Mouse (Mus musculus): ENCODE measurements around the gene Smad6. TPM values are rescaled to one million over a fixed set of nuclear protein-coding genes. Genes with fewer than 3 reads are reported as not detected.
A peak's percentile ranks its signal among the peaks of the same experiment; 100 is the strongest.

The Smad6 gene
- polyA plus RNA-seq, 2 experiments, result 12.0 to 23.5 TPM

DNA sequence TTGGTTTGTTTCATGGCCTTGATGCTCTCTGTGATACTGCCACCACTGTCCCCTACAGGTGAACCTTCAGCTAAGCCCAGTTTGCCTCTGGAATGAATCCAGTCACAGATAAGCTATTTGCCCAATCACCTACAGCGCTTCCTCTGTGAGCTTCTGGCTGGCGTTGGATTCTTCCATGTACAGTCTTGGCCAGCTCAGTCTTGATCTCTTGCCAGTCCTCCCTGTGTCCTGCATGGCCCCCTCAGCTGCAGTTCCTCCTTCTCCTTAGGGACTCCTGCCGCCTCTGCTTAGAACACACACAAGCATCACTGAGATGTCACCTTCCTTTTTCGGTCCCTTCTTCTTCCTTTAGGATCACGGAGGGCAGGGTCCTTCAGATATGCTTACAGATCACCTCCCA is 85.6 kb downstream of the Smad6 start:
- no peak overlapping the region for H3K27ac ChIP-seq (replicated peaks; ENCODE audit: low read depth, low read length)
- H3K9me3 ChIP-seq (ENCODE audit: control insufficient read depth, low read length), result no peaks in the 10 kb centered on the region
- no peaks in the 10 kb centered on the region for H3K36me3 ChIP-seq (ENCODE audit: control insufficient read depth, insufficient read depth, low read length)
- DNase-seq (ENCODE audit: low spot score) (no peak), ATAC-seq (ENCODE audit: low FRiP score, low read depth) (no peak)
- H3K9ac ChIP-seq (ENCODE audit: low read depth, low read length, severe bottlenecking), result no peak overlapping the region
- H3K27me3 ChIP-seq (ENCODE audit: control insufficient read depth, insufficient read depth, low read length), result no peaks in the 10 kb centered on the region
- no peak for TF ChIP-seq POLR2A (IDR thresholded peaks at IDR 0.05; ENCODE audit: borderline replicate concordance, extremely low read depth, insufficient read depth, insufficient read length)
- no peak overlapping the region for H3K4me2 ChIP-seq (replicated peaks; ENCODE audit: low read depth, low read length, severe bottlenecking)
- H3K4me3 ChIP-seq (replicated peaks; ENCODE audit: low read length), result no peak overlapping the region
- H3K4me1 ChIP-seq (ENCODE audit: control insufficient read depth, insufficient read depth, low read length), result peaks cover 9% of the 10 kb centered on the region
- WGBS, result 84% methylated on average over 5 of the region's 5 CpGs

DNA sequence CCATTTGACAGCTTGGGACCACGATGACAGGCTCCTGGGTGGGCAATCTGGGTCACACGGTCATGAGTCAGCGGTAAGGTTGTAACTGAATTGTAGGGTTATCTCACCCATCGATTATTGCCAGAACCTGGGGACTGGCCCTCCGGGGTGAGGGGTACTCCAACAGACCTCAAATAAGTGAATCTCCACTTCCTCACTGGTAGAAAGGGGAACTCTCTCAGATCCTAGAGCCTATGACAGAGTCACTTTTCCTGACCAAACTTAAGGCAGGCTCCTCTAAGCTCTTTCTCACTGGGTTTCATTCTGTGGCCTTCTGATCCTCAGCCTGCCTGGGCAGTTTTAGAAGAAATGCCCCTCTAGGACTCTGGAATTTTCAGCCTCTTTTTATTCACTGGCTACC is 88.8 kb downstream of the Smad6 start:
- H3K4me1 ChIP-seq (ENCODE audit: control insufficient read depth, insufficient read depth, low read length), result peaks cover 18% of the 10 kb centered on the region
- H3K4me2 ChIP-seq (replicated peaks; ENCODE audit: low read depth, low read length, severe bottlenecking), result no peak overlapping the region
- no peak overlapping the region for H3K27ac ChIP-seq (replicated peaks; ENCODE audit: low read depth, low read length)
- H3K4me3 ChIP-seq (replicated peaks; ENCODE audit: low read length), result no peak overlapping the region
- H3K27me3 ChIP-seq (ENCODE audit: control insufficient read depth, insufficient read depth, low read length), result no peaks in the 10 kb centered on the region
- no peak for DNase-seq (ENCODE audit: low spot score)
- no peak overlapping the region for H3K9ac ChIP-seq (ENCODE audit: low read depth, low read length, severe bottlenecking)
- H3K9me3 ChIP-seq (ENCODE audit: control insufficient read depth, low read length), result no peaks in the 10 kb centered on the region
- no peaks in the 10 kb centered on the region for H3K36me3 ChIP-seq (ENCODE audit: control insufficient read depth, insufficient read depth, low read length)
- no peak for ATAC-seq (ENCODE audit: low FRiP score, low read depth)
- no peak for TF ChIP-seq POLR2A (IDR thresholded peaks at IDR 0.05; ENCODE audit: borderline replicate concordance, extremely low read depth, insufficient read depth, insufficient read length)
- 30% methylated on average over 5 of the region's 5 CpGs for WGBS

DNA sequence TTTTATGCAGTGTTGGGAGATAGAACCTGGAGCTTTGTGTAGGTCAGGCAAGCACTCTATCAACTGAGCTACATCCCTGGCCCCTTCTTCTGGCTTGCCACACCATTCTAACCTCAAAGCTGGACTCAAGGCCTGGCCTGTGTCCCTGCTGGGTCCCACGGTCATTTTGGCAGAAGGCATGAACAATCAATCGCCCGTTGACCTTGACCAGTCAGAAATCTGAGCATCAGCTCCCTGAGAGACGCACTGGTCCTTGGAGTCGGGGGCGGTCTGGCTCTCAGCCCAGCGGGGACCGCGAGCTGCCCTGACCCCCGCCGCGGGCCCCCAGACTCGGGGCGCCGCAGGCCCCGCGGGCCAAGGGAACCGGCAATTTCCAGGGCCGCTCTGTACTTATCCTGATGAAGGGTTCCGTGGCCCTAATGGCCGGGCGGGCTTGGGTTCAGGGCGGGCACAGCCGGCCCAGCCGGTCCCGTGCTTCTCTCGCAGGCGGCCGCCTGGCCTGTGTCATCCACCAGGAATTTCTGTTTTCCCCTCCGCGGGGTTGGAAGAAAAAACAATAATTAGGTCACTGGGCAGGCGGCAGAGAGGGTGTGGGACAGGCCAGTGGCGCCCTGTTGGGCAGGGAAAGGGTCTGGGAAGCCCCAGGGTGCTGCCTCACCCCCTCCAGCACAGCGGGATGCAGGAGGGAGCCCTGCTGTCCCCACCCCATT is 94.4 kb downstream of the Smad6 start:
- peak; percentile 34 for DNase-seq (ENCODE audit: low spot score)
- Histone ChIP-seq H3K36me3 (ENCODE audit: control insufficient read depth, insufficient read depth, low read length) (no peaks in the 10 kb centered on the region), H3K9ac (ENCODE audit: low read depth, low read length, severe bottlenecking) (peak overlapping the region; percentile 55), H3K9me3 (ENCODE audit: control insufficient read depth, low read length) (no peaks in the 10 kb centered on the region), H3K4me2 (replicated peaks; ENCODE audit: low read depth, low read length, severe bottlenecking) (peak overlapping the region; percentile 59), H3K27me3 (ENCODE audit: control insufficient read depth, insufficient read depth, low read length) (no peaks in the 10 kb centered on the region), H3K4me1 (ENCODE audit: control insufficient read depth, insufficient read depth, low read length) (peaks cover 23% of the 10 kb centered on the region), H3K4me3 (replicated peaks; ENCODE audit: low read length) (peak overlapping the region; percentile 20), H3K27ac (replicated peaks; ENCODE audit: low read depth, low read length) (no peak overlapping the region)
- 4% methylated on average over 34 of the region's 34 CpGs for WGBS
- no peak for TF ChIP-seq POLR2A (IDR thresholded peaks at IDR 0.05; ENCODE audit: borderline replicate concordance, extremely low read depth, insufficient read depth, insufficient read length)
- ATAC-seq (ENCODE audit: low FRiP score, low read depth), result peak; percentile 42

DNA sequence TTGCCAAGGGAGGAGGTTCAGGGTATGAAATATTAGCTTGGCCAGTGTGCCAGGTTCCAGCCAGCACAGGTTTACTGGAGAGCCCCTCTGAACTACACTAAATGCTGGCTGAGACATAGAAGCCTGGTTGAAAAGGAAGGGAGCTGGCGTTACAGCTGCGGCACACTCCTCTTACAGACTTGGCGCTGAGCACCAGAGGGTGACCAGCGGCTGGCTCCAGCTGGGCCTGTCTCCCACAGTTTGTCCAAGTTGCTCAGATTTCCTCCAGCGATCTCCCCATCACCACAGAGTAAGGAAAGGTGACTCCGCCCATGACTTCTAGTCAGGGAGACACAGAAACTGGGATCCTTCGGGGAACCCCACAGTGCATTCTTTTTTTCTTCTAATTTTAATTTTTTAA is 95.5 kb downstream of the Smad6 start:
- DNase-seq (ENCODE audit: low spot score) (no peak), ATAC-seq (ENCODE audit: low FRiP score, low read depth) (no peak)
- no peaks in the 10 kb centered on the region for H3K9me3 ChIP-seq (ENCODE audit: control insufficient read depth, low read length)
- 77% methylated on average over 7 of the region's 7 CpGs for WGBS
- no peak overlapping the region for H3K4me2 ChIP-seq (replicated peaks; ENCODE audit: low read depth, low read length, severe bottlenecking)
- TF ChIP-seq POLR2A (IDR thresholded peaks at IDR 0.05; ENCODE audit: borderline replicate concordance, extremely low read depth, insufficient read depth, insufficient read length), result no peak
- no peak overlapping the region for H3K27ac ChIP-seq (replicated peaks; ENCODE audit: low read depth, low read length)
- H3K27me3 ChIP-seq (ENCODE audit: control insufficient read depth, insufficient read depth, low read length), result no peaks in the 10 kb centered on the region
- H3K36me3 ChIP-seq (ENCODE audit: control insufficient read depth, insufficient read depth, low read length), result no peaks in the 10 kb centered on the region
- no peak overlapping the region for H3K4me3 ChIP-seq (replicated peaks; ENCODE audit: low read length)
- H3K9ac ChIP-seq (ENCODE audit: low read depth, low read length, severe bottlenecking), result no peak overlapping the region
- peaks cover 23% of the 10 kb centered on the region for H3K4me1 ChIP-seq (ENCODE audit: control insufficient read depth, insufficient read depth, low read length)

DNA sequence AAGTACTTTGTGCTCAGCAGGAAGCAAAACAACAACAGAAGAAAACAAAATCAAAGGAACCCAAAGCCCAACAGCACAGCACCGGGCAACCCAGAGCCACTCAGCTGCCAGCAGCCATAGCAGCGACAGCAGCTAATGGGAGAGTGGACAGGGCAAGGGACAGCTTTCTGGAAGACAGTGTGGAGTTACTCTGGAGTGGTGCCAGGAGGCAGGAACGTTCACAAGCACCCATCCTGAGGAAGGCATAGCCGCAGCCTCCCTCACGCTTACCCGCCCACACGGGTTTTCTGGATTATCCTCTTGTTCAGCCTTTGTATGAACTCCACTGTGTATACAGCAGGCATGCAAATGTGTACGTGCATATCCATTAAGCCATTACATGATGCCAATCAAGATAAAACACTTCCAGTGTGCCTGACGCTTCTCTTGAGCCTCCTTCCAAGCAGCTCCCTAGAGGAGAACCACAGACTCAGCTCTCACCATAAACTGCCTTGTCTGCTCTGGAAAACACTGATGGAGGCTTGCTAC is 98.6 kb downstream of the Smad6 start:
- no peak overlapping the region for H3K4me2 ChIP-seq (replicated peaks; ENCODE audit: low read depth, low read length, severe bottlenecking)
- 74% methylated on average over 9 of the region's 9 CpGs for WGBS
- ATAC-seq (ENCODE audit: low FRiP score, low read depth) (no peak), DNase-seq (ENCODE audit: low spot score) (no peak)
- no peak overlapping the region for H3K4me3 ChIP-seq (replicated peaks; ENCODE audit: low read length)
- H3K4me1 ChIP-seq (ENCODE audit: control insufficient read depth, insufficient read depth, low read length), result peaks cover 16% of the 10 kb centered on the region
- H3K9ac ChIP-seq (ENCODE audit: low read depth, low read length, severe bottlenecking), result no peak overlapping the region
- no peaks in the 10 kb centered on the region for H3K9me3 ChIP-seq (ENCODE audit: control insufficient read depth, low read length)
- no peak for TF ChIP-seq POLR2A (IDR thresholded peaks at IDR 0.05; ENCODE audit: borderline replicate concordance, extremely low read depth, insufficient read depth, insufficient read length)
- H3K36me3 ChIP-seq (ENCODE audit: control insufficient read depth, insufficient read depth, low read length), result no peaks in the 10 kb centered on the region
- H3K27me3 ChIP-seq (ENCODE audit: control insufficient read depth, insufficient read depth, low read length), result no peaks in the 10 kb centered on the region
- H3K27ac ChIP-seq (replicated peaks; ENCODE audit: low read depth, low read length), result no peak overlapping the region
